Mouse (Mus musculus) lung, embryonic 16.5 days (tissue): ENCODE results near the gene Xkrx. TPM values are rescaled to one million over a fixed set of nuclear protein-coding genes. Genes with fewer than 3 reads are reported as not detected.
A peak's percentile ranks its signal among the peaks of the same experiment; 100 is the strongest.
"Not testable (repeated sequence)": the region's sequence is repeated elsewhere in the genome, so short reads cannot be mapped to it uniquely, and the experiment has no call there.

Source experiments
- ATAC-seq: fragments of 200-750 bp; cut with Nextera tagmentation; 2 replicates; pipeline ENCODE4 v1.8.0; 2017; ENCODE audit warnings: low read depth, mild to moderate bottlenecking, moderate library complexity
- H3K27ac ChIP-seq: fragments of 300-500 bp; sonication (generic); 2 replicates; pipeline ENCODE4 v1.5.1; 2014; ENCODE audit warnings: mild to moderate bottlenecking, control low read depth, low read length
- H3K27me3 ChIP-seq: fragments of 300-500 bp; sonication (generic); 2 replicates; pipeline ENCODE4 v1.6.1; 2014; ENCODE audit warnings: low read depth, low read length, mixed read lengths; ENCODE audit not compliant: control insufficient read depth, insufficient read depth
- H3K36me3 ChIP-seq: fragments of 300-500 bp; sonication (generic); 2 replicates; pipeline ENCODE4 v1.6.1; 2014; ENCODE audit warnings: low read length; ENCODE audit not compliant: control insufficient read depth, insufficient read depth
- H3K4me1 ChIP-seq: fragments of 300-500 bp; sonication (generic); replicated peaks from 2 replicates; pipeline ENCODE4 v1.6.1; 2014; ENCODE audit warnings: low read length, mixed read lengths; ENCODE audit not compliant: control insufficient read depth, insufficient read depth
- H3K4me2 ChIP-seq: fragments of 300-500 bp; sonication (generic); 2 replicates; pipeline ENCODE4 v1.6.1; 2014; ENCODE audit warnings: low read depth, low read length, control low read depth
- H3K4me3 ChIP-seq: fragments of 300-500 bp; sonication (generic); 2 replicates; pipeline ENCODE4 v1.5.1; 2014; ENCODE audit warnings: mild to moderate bottlenecking, low read length, control low read depth
- H3K9ac ChIP-seq: fragments of 300-500 bp; sonication (generic); 2 replicates; pipeline ENCODE4 v1.6.1; 2014; ENCODE audit warnings: low read length, control low read depth
- H3K9me3 ChIP-seq: fragments of 300-500 bp; sonication (generic); 2 replicates; pipeline ENCODE4 v1.6.1; 2016; ENCODE audit warnings: low read length; ENCODE audit not compliant: control insufficient read depth
- WGBS: fragments of 180-500 bp; shearing (Covaris S2); extraction: QIAGEN DNeasy Blood & Tissue Kit; methylation state at CpG from one replicate; pipeline ENCODE4 v1.1.7; 2014; 5-methylcytosine and 5-hydroxymethylcytosine counted together
- polyA plus RNA-seq: library from polyadenylated mRNA; unstranded; fragments of >200 nt; fragmentation: Nextera tagmentation; extraction: Ambion mirVana; gene quantifications from 2 replicates; pipeline ENCODE4 v1.2.1, GENCODE M21; 2015

Xkrx gene
- 0.35 and 0.38 TPM in 2 replicates for polyA plus RNA-seq

DNA sequence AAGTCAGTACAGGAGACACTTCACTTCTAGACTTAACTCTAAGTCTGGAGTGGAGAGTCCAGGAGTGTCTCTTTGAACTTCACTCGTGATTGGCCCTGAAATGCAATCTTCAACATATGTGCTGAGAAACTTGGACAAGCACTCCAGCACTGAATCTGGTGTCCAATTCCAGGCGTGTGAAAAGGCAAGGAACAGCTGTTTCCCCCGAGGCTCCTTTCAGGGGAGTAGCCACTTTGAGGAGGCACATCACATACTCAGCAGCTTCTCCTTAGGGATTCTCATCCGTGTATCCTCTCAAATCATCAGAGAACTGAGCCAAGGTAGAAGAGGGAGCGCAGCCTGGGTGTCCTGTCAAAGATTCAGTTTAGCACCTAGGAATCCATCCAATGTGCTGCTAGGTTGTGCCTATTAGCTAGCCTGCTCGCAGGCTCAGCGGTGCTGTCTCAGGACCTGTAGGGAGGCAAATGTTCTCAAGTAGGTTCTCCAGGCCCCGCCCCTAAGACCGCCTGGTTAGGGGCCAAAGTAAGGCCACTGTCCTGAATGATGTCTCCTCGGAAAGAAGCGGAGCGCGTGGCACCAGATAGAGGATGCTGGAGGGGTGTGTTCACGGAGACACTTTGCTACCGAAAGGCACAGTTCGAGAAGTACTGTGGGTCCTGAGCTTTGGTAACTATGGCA, at the start of gene Xkrx:
TSS of gene Xkrx (minus strand) at position 34 of the 678 bp plus-strand sequence.
- no peak within 1 kb of the TSS; the same call in 1 of the 2 replicates for H3K9ac ChIP-seq
- no peaks in the 10 kb centered on the region for H3K27me3 ChIP-seq
- H3K27ac ChIP-seq = peak within 1 kb of the TSS; percentile 22; the same call in 1 of the 2 replicates
- H3K9me3 ChIP-seq = no peaks in the 10 kb centered on the region
- peaks cover 6% of the 10 kb centered on the region; the same call in 1 of the 2 replicates for H3K4me1 ChIP-seq
- H3K4me2 ChIP-seq = peak within 1 kb of the TSS; percentile 51
- peak; percentile 80 for ATAC-seq
- H3K4me3 ChIP-seq = peak within 1 kb of the TSS; percentile 17
- H3K36me3 ChIP-seq = no peaks in the 10 kb centered on the region
- WGBS = 29% methylated on average over 16 of the region's 16 CpGs

- no peak overlapping the region for H3K9ac ChIP-seq
- 86% methylated on average over 7 of the region's 7 CpGs for WGBS
- H3K4me1 ChIP-seq = no peaks in the 10 kb centered on the region
- H3K9me3 ChIP-seq = no peaks in the 10 kb centered on the region
- no peaks in the 10 kb centered on the region for H3K36me3 ChIP-seq
- no peak overlapping the region for H3K27ac ChIP-seq
- H3K27me3 ChIP-seq = no peaks in the 10 kb centered on the region
- H3K4me2 ChIP-seq = no peak overlapping the region
- no peak for ATAC-seq
- H3K4me3 ChIP-seq = no peak overlapping the region
Observed at GRCm38 (mm10) chrX:134211151-134211642, 49.3 kb upstream of the Xkrx start.

GRCm38 (mm10) chrX:134208491-134208890, 46.6 kb upstream of the Xkrx start:
- WGBS = 53% methylated on average over 2 of the region's 2 CpGs
- H3K9ac ChIP-seq = no peak overlapping the region
- no peak overlapping the region for H3K4me2 ChIP-seq
- H3K9me3 ChIP-seq = no peaks in the 10 kb centered on the region
- ATAC-seq = no peak
- H3K4me3 ChIP-seq = no peak overlapping the region
- no peak overlapping the region for H3K27ac ChIP-seq
- no peaks in the 10 kb centered on the region for H3K27me3 ChIP-seq
- H3K36me3 ChIP-seq = no peaks in the 10 kb centered on the region
- no peaks in the 10 kb centered on the region for H3K4me1 ChIP-seq

GRCm38 (mm10) chrX:134187201-134187600, 25.3 kb upstream of the Xkrx start, which contains the start of gene Arl13a:
Arl13a (plus strand) TSS chrX:134187501.
- WGBS = 95% methylated on average over 8 of the region's 9 CpGs
- not testable (repeated sequence) for H3K36me3 ChIP-seq, ATAC-seq

DNA sequence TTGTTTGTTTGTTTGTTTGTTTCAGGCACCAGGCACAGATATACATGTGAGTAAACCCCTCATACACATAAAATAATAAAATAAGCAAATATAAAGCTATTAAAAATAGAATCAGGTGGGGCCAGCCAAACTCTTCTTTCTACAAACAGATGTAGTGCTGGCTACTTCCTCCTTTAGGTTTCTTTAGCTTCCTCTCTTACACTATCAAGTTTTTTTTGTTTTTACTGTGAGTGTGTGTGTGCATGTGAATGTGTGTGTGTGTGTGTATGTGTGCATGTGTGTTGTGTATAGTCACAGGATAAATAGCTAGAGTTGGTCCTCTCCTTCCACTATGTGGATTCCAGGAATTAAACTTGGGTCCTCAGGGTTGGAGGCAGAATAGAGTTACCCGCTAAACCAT, 12.8 kb upstream of the Xkrx start:
- Histone ChIP-seq H3K4me2 (no peak overlapping the region), H3K27ac (no peak overlapping the region), H3K4me1 (no peaks in the 10 kb centered on the region), H3K9ac (no peak overlapping the region), H3K9me3 (no peaks in the 10 kb centered on the region), H3K4me3 (no peak overlapping the region), H3K36me3 (no peaks in the 10 kb centered on the region), H3K27me3 (no peaks in the 10 kb centered on the region)
- 91% methylated on average over 1 of the region's 1 CpGs for WGBS
- no peak for ATAC-seq

More at GRCm38 (mm10) chrX:134187201-134187600, 25.3 kb upstream of the Xkrx start, which contains the start of gene Arl13a:
- not testable (repeated sequence) for H3K27me3 ChIP-seq, H3K4me2 ChIP-seq, H3K9ac ChIP-seq, H3K9me3 ChIP-seq, H3K4me3 ChIP-seq, H3K27ac ChIP-seq, H3K4me1 ChIP-seq

DNA sequence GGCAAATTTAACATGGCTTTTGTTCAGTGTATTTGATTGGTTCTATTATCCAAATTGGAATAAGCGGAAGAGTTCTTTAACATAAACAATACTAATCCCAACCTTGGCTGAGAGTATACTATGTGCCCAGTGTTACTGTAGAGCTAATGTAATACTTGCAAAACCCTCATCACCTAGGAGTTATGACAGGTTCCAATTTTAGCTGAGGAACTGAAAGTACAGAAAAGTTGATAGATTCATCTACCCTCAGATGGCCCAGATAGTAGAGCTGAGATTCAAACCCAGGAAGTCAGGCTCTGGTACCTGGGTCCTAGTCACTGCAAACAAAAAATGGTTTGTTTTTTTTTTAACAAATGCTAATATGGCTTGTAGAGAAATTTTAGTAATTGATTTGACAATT, 8.7 kb upstream of the Xkrx start:
- Histone ChIP-seq H3K27ac (no peak overlapping the region), H3K4me1 (no peaks in the 10 kb centered on the region), H3K9me3 (no peaks in the 10 kb centered on the region), H3K36me3 (no peaks in the 10 kb centered on the region), H3K4me2 (no peak overlapping the region), H3K9ac (no peak overlapping the region), H3K27me3 (no peaks in the 10 kb centered on the region), H3K4me3 (no peak overlapping the region)
- 85% methylated on average over 1 of the region's 1 CpGs for WGBS
- ATAC-seq = no peak

- 43% methylated on average over 3 of the region's 4 CpGs for WGBS
- Histone ChIP-seq H3K4me2 (no peak overlapping the region), H3K27me3 (no peaks in the 10 kb centered on the region), H3K4me1 (peaks cover 6% of the 10 kb centered on the region; the same call in 1 of the 2 replicates), H3K27ac (no peak overlapping the region), H3K4me3 (no peak overlapping the region), H3K9ac (no peak overlapping the region), H3K9me3 (no peaks in the 10 kb centered on the region), H3K36me3 (no peaks in the 10 kb centered on the region)
- peak; percentile 28; the same call in 1 of the 2 replicates for ATAC-seq
Observed at GRCm38 (mm10) chrX:134163484-134163883, 1.6 kb upstream of the Xkrx start.

- Histone ChIP-seq H3K36me3 (no peaks in the 10 kb centered on the region), H3K27me3 (no peaks in the 10 kb centered on the region), H3K4me1 (peaks cover 6% of the 10 kb centered on the region; the same call in 1 of the 2 replicates), H3K4me3 (peak overlapping the region; percentile 17), H3K4me2 (peak overlapping the region; percentile 51), H3K9ac (no peak overlapping the region; the same call in 1 of the 2 replicates), H3K9me3 (no peaks in the 10 kb centered on the region), H3K27ac (no peak overlapping the region)
- peak; percentile 41; the same call in 1 of the 2 replicates for ATAC-seq
- WGBS = 17% methylated on average over 11 of the region's 11 CpGs
Observed at GRCm38 (mm10) chrX:134162826-134163225, 950 bp upstream of the Xkrx start.

DNA sequence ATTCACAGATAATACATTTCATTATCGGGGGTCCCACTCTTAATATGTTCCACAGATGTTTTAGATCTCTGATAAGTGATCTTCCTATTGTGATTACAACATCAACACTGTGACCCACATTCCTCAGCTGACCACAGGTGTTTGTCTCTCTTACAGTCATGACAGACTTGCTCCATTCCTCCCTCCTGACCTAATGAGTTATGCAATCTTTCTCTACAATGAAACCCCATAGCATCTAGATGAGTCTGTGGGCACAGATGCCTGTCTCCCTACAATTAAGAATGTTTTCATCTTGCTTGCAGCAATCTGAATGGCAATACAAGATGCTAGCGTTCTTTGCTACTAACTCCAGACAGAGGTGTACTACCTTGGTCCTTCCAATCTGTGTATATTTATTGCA, 1.4 kb downstream of the Xkrx start:
- Histone ChIP-seq H3K4me3 (no peak overlapping the region), H3K27me3 (no peaks in the 10 kb centered on the region), H3K9ac (no peak overlapping the region), H3K9me3 (no peaks in the 10 kb centered on the region), H3K4me1 (peaks cover 6% of the 10 kb centered on the region; the same call in 1 of the 2 replicates), H3K36me3 (no peaks in the 10 kb centered on the region), H3K4me2 (no peak overlapping the region), H3K27ac (no peak overlapping the region)
- ATAC-seq = no peak
- WGBS = 65% methylated on average over 2 of the region's 2 CpGs
